Mouse (Mus musculus) fat pad, adult 2 months (tissue): Measurements from ENCODE around the gene Gpr162.
"Not testable (repeated sequence)": the region's sequence is repeated elsewhere in the genome, so short reads cannot be mapped to it uniquely, and the experiment has no call there.

Experiments
- DNase-seq: peaks from one replicate; pipeline ENCODE4 v3.0.0-alpha.2; 2011; ENCODE audit warnings: low read depth, low spot score; ENCODE audit errors: extremely low read depth

Gpr162 gene

GRCm38 (mm10) chr6:124863658-124864298, at the start of gene Gpr162:
Gpr162 (minus strand) TSS chr6:124863983.
- DNase-seq = no peak

- DNase-seq = no peak
These were observed 49.4 kb upstream of the Gpr162 start for GRCm38 (mm10) chr6:124913214-124913613.

DNA sequence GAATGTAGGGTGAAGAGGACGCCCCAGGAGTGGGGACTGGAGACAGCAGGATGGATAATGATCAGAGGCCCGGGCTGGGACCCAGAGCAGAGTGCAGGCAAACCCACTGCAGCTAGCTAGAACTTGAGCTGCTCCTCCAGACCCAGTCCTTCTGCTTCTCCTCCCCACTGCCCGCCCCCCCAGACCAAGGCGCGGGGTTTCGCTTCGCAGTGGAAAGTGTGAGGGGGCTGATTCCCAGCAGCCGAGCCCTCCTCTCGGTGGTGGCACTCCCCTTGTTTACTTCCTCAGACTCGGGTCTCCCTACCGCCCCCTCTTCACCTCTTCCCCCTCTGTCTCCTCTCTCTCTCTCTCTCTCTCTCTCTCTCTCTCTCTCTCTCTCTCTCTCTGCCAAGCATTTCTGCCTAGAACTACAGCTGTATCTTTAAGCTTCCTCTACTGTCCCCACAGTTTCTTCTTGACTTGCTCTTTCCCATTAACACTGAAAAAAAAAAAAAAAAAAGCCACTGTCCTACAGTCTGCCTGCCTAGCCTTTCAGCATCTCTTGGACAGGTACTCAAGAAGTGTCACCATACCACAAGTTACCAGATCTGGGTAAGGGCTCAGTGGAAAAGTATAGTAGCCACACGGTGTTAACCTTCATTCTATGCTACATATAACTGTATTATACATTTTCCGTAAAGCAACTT, 47.9 kb upstream of the Gpr162 start, which contains the start of gene Lag3:
Gene Lag3, minus strand, starts transcription at position 173 of the 686 bp plus-strand sequence.
- DNase-seq = no peak

GRCm38 (mm10) chr6:124910032-124910431, 46.2 kb upstream of the Gpr162 start:
- DNase-seq = no peak

DNA sequence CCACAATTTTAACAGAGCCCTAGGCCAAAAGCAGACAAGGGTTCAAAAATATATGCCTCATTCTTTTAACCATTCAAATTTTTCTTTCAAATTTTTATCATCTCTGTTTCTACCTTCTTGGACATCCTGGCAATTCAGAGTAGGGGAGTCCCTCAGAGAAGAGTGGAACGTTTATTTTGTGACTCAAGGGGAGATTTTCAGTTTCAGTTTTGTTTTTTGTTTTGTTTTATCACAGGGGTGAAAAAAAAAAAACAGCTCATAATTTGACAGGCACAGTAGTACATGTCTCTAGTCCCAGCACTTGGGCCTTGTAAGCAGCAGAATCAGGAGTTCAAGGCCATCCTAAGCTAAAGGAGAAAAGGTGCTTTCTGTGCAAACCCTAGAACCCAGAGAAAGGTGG, 44.0 kb upstream of the Gpr162 start:
- DNase-seq = no peak

DNA sequence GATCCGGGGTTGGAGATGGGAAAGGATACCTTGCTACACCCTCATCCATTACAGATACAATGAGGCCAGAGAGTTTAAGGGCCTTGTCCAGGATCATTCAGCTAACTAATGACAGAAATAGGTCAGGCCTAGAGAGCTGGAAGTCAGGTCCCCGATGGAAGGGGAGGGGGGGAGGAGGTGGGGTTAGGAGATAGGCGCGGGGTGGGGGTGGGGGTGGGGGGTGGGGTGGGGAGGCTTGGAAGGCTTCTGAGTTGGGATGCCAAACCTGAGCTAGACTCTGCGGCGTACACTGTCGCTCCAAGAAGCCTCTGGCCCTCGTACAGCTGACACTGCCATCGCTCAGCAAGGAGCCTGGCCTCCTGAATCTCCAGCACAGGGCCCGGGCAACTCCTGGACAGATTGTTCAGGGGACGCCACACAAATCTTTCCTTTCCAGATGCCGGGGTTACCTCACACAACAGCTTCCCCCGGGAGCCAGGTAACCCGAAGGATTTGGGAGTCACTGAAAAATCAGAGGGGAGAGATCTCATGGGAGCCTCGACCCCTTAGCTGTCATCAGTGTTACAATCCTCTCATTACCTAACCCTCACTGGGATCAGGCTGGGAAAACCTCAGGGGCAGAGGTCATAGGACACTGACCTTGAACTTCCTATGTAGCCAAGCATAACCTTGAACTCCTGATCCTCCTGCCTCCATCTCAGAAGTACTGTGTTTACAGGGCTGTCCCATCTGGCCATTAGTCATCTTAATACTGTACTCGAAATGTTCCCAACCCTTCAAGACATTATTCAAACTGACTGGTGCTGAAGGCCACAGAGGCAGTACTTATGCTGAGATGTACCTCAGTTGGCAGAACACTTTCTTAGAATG, 41.4 kb upstream of the Gpr162 start:
- no peak for DNase-seq

DNA sequence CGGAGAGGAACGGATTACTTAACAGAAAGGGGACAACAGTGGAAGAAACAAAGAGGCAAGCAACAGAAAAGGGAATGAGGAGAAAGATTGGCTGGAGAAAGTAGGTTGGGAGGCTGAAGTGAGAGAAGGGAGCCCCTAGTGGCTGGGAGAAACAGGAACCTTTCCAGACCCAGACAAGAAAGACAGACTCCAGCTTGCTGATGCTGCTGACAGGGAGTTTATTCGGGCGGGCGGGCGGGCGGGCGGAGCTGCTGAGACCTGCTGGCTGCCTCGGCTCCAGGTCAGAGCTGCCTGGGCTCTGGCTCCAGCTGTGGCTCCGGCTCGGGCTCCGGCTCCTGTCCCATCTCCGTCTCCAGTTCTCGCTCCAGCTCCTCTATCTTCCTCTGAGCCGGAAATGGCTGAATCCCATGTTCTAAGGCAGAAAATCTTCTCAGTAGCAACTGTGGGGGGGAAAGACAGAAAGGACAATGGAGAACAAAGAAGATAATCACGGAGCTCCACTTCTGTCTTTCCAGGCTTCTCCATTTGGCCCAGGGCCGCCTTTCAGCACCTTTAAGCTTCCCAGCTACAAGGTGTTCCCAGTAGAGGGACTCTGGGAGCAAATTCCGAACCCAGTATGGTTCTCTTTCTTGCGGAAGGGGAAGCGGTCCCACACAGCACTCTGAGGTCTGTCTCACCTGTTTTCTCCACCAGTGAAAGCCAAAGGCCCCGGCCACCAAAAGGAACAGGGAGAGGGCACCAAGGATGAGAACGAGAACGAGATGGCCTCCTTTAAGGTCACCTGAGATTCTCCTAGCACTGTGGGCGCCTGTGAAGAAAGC, 40.6 kb upstream of the Gpr162 start:
- DNase-seq = no peak

DNA sequence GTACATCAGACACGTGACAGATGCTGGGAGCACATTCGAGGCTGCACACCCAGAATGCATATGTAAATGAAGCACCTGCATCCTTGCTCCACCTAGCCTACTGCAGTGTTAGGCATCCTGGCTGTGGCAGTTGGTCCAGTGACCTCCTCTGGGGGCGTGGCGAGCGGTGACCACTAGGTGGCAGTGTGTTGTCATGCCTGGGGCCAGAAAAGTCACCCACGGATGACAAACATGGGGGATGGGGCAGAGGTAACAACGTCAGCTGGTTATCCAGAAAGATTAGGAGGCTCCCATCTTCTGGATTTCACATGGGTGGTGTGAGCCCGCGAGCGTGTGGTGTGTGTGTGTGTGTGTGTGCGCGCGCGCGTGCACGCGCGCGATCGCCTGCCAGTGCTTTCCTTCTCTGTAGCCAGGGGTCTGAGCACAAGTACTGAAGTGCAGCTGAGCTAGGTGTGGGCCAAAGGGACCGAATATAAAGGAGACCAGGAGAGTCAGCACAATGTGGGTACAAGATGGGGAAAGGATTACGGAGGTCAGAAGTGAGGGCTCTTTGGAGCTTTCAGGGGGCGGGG, 39.9 kb upstream of the Gpr162 start:
- DNase-seq = no peak

DNA sequence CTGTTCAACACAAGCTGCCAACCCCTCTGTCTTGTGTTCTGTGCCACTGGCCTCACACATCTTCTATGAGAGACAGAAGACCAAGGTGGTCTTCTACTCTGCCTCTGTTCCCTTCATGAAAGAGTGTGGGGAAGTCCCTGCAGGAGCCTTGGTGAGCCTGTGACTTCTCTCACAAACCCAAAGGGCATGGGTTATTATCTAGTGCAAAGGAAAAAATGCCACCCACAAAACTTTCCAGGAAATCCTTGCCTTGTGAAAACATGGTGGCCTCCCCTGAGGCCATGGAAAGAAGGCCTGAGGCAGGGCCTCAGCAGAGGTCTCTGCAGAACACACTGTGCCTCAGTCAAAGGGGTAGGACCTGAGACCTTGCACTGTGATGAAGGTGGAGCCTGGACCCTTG, 38.1 kb upstream of the Gpr162 start:
- no peak for DNase-seq

DNA sequence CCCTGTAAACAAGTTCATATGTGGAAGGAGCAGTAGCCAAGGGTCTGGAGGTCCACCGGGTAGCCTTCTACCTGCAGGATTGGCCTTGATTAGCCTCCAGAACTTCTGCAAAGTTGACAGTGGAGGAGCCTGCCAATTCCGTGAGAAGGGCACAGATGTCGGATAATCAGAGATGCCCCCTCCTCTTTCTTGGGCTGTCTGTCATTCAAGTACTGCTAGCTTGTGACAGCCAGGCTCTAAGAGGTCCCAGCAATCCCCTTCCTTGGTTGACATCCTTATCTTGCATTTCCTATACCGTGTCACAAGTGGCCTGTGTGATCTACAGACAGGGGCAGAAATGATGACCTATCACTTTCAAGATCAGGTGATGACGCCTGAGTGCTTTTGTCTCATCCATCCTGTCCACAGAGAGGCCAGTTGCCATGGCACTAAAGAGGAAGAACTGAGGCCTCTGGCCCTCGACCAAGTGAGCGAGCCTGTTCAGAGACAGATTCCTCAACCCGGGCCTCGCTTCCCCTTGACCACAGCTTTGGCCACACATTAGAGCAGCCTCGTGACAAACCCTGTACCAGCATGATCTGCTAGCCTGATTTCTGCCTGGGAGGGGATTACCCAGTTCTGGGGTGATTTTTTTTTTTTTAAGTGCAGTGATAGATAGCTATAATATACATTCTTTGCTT, 37.2 kb upstream of the Gpr162 start:
- DNase-seq = no peak

GRCm38 (mm10) chr6:124900056-124900800, 36.4 kb upstream of the Gpr162 start:
- no peak for DNase-seq

DNA sequence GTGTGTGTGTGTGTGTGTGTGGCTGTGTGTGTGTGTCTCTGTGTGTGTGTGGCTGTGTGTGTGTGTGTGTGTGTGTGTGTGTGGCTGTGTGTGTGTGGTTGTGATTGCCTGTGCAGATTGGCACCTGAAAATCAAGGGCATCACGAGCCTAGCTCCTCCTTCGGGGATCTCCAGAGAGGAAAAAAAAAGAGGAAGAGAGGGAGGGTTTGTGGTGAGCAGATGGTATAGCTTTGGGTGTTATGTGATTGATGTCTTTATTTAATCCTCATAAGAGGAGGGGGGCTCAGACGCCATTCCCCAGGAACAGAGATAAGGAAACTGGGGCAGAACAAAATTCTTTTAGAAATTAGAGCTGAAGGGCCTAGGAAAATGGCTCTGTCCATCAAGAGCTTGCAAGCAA, 34.6 kb upstream of the Gpr162 start:
- no peak for DNase-seq

DNA sequence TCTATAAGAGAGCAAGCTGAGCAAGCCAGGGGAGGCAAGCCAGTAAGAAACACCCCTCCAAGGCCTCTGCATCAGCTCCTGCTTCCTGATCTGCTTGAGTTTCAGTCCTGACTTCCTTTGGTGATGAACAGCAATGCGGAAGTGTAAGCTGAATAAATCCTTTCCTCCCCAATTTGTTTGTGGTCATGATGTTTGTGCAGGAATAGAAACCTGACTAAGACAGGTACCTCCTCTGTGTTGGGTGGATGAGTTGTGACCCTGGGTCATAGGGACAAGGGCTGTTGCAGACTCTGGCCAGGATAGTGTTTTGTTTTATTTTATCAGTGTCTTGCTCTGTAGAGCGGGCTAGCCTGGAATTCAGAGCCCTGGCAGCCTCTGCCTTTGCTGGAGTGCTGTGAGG, 30.3 kb upstream of the Gpr162 start:
- DNase-seq = not testable (repeated sequence)

DNA sequence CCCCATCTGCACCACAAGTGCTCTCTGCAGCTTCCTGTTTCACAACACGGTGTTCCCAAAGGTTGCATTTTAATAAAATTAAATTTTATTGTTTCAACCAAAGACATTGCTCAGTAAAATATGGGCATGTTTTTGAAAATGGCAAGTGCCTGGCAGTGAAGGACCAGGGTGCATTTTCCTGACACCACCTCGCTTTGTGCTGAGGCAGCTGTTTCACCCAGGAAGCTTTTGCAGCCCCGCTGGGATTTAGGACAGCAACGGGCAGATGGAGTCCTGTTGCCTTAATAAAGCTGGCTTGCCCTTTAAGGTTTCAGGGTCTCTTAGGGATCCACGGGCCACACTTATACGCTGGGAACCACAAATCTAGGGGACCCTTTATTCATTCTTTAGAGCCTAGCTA, 27.2 kb upstream of the Gpr162 start:
- DNase-seq = no peak

GRCm38 (mm10) chr6:124888555-124889125, 24.9 kb upstream of the Gpr162 start:
- DNase-seq = no peak

DNA sequence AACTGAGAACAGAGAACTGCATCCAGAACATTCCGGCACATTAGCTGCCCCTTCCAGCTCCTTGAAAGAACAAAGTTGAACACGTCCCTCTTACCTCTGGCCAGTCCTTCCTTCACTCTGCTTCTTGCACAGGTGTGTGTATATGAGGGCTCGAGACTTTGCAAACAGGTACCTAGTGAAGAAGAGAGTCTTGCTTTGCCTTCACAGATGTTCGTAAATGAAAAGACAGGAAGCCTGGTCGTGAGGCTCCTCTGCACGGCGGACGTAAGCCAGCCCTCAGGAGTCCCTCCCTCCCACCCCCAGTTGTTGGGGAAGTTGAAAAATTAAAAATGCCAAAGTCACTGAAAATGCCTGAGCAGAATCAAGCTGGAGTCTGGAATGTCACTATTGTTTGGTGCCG, 24.2 kb upstream of the Gpr162 start, which contains the start of gene Cd4:
Gene Cd4, minus strand, starts transcription at position 236 of the 400 bp plus-strand sequence.
- no peak for DNase-seq

DNA sequence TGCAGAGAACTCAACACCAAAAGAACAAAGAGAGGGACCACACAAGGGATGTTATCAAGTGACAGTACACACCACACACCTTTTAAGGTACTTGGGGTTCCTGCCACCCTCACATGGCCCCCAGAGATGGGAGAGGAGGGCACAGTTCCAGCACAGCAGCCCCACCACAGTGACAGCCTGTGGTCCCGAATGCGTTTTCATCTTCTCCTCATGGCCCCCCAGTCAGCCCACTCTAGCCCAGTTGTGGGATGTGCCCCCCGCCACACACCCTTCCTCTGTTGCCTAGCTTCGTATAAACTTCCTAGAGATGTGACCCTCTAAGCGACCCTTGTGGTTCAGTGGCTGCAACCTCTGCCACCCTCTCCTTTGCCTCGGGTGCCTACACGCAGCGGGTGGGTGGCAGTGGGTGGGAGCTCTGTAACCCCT, 22.2 kb upstream of the Gpr162 start:
- DNase-seq = no peak

DNA sequence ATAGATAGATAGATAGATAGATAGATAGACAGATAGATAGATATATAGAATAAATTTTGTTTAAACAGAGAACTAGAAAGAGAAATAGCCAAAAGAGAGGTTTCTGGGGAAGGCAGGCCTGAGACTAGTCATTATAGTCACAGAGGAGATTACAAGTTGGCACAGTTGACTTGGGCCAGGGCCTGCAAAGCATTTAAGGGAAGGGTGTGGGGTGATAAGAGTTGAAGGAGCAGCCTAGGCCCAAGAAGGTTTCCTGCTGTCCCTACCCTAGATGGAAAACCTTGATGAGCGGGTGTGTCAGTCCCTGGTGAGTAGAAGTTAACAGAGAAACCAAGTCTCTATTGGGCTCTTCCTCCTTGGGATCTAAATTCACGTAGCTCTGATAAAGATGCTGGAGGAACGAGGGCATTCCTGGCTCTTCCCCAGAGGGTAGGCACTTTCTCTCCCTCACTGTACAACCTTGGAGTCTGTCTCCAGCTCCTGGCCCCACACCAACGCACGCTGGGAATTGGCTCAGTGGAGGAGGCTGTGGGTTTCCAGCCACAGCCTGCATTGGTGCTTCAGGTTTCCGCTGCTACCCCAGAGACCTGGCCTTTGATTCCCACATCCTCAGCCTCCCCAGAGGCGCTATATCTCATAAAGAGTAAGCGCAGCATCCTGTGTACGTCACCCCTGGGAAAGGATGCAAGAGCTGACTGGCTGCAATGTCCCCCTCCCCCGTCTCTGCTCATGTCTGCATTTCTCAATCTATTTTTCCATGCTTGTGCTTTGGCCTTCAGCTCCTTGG, 21.1 kb upstream of the Gpr162 start:
- no peak for DNase-seq
